9 mouse cellular contexts compared by ENCODE assay signal in genomic region chr14:54913343-54913742, GRCm38 (mm10). TPM values are rescaled to one million over a fixed set of nuclear protein-coding genes. Genes with fewer than 3 reads are reported as not detected.
A peak's percentile ranks its signal among the peaks of the same experiment; 100 is the strongest.
DNase-seq lines count a peak whose midpoint lies in the region; ATAC-seq lines count a peak whose summit lies in the region.
"Had no signal": no experiment of that assay in that cellular context is flagged by ENCODE, and none has a peak within 500 bp of the region (broad histone marks: within the 10 kb centered on the region; RNA-seq: fewer than 3 reads in every experiment).

No protein-coding gene starts in this region.

- no peaks in the 10 kb centered on the region for H3K9me3 ChIP-seq in megakaryocyte, embryonic 14.5 days
- no peaks in the 10 kb centered on the region for H3K9me3 ChIP-seq in limb, embryonic 12.5 days
- H3K9me3 ChIP-seq in stomach, embryonic 14.5 days (ENCODE audit: control insufficient read depth, low read depth, low read length), result no peaks in the 10 kb centered on the region

- H3K4me2 ChIP-seq in limb, embryonic 12.5 days, result peak overlapping the region; percentile 95
- H3K4me2 ChIP-seq in stomach, embryonic 14.5 days (replicated peaks; ENCODE audit: low read depth, low read length), result peak overlapping the region; percentile 98

- H3K36me3 ChIP-seq in megakaryocyte, embryonic 14.5 days (replicated peaks; ENCODE audit: low read length), result no peaks in the 10 kb centered on the region
- H3K36me3 ChIP-seq in limb, embryonic 12.5 days, result peaks cover 66% of the 10 kb centered on the region
- H3K36me3 ChIP-seq in stomach, embryonic 14.5 days (ENCODE audit: control insufficient read depth, insufficient read depth, low read length), result peaks cover 37% of the 10 kb centered on the region; the same call in 1 of the 2 replicates

- H3K4me3 ChIP-seq in megakaryocyte, embryonic 14.5 days (replicated peaks), result peak overlapping the region; percentile 92
- peak overlapping the region; percentile 98 for H3K4me3 ChIP-seq in limb, embryonic 12.5 days (replicated peaks)
- peak overlapping the region; percentile 86 for H3K4me3 ChIP-seq in stomach, embryonic 14.5 days (ENCODE audit: low read depth, low read length)

- intact Hi-C loops in gastrocnemius, postnatal 36 days (cut with DNase I), result no loop called here

- peak overlapping the region; percentile 96 for H3K9ac ChIP-seq in limb, embryonic 12.5 days (replicated peaks)
- peak overlapping the region; percentile 89 for H3K9ac ChIP-seq in stomach, embryonic 14.5 days (replicated peaks; ENCODE audit: low read depth, low read length)

- peak overlapping the region; percentile 90 for H3K27ac ChIP-seq in limb, embryonic 12.5 days
- H3K27ac ChIP-seq in stomach, embryonic 14.5 days (ENCODE audit: low read length), result peak overlapping the region; percentile 82; the same call in 1 of the 2 replicates

- WGBS in limb, embryonic 12.5 days, result 18% methylated on average over 10 of the region's 10 CpGs
- 15% methylated on average over 10 of the region's 10 CpGs for WGBS in stomach, embryonic 14.5 days

- ATAC-seq in megakaryocyte, adult 5-6 weeks (ENCODE audit: poor library complexity, severe bottlenecking), result no peak
- ATAC-seq in limb, embryonic 12.5 days (ENCODE audit: insufficient number of reproducible peaks, insufficient read depth, low FRiP score, low TSS enrichment, low read depth), result no peak
- ATAC-seq in stomach, embryonic 14.5 days (ENCODE audit: insufficient number of reproducible peaks, insufficient read depth, low FRiP score, low read depth), result peak; percentile 4; the same call in 1 of the 2 replicates

- H3K27me3 ChIP-seq in megakaryocyte, embryonic 14.5 days (replicated peaks), result peaks cover 94% of the 10 kb centered on the region
- H3K27me3 ChIP-seq in limb, embryonic 12.5 days, result no peaks in the 10 kb centered on the region
- H3K27me3 ChIP-seq in stomach, embryonic 14.5 days (ENCODE audit: control insufficient read depth, insufficient read depth, low read length), result no peaks in the 10 kb centered on the region

- DNase-seq in cerebellum, adult 9-10 months, result peak; percentile 57
- DNase-seq in cerebellum, adult 11-12 months, result no peak
- no peak for DNase-seq in gastrocnemius, postnatal 36 days
- no peak for DNase-seq in kidney, adult 9 months

- peaks cover 22% of the 10 kb centered on the region for H3K4me1 ChIP-seq in megakaryocyte, embryonic 14.5 days
- peaks cover 21% of the 10 kb centered on the region for H3K4me1 ChIP-seq in limb, embryonic 12.5 days (replicated peaks)
- peaks cover 9% of the 10 kb centered on the region; the same call in 1 of the 2 replicates for H3K4me1 ChIP-seq in stomach, embryonic 14.5 days (ENCODE audit: control insufficient read depth, insufficient read depth, low read length)

RNA-seq across cellular contexts. Expression of gene Slc22a17, which starts 0.4 kb away (rescaled TPM):
- polyA plus RNA-seq in megakaryocyte, embryonic 14.5 days (2012; ENCODE audit: insufficient read depth, low replicate concordance), result 0.93 and 1.1 TPM in 2 replicates
- 0.11 and 0.56 TPM in 2 replicates for total RNA-seq in megakaryocyte, adult 5-6 weeks (2015)
- 0.73 TPM in 1 of 2 replicates, not detected in the other for total RNA-seq in megakaryocyte, adult 5-6 weeks (2017)
- polyA plus RNA-seq in limb, embryonic 12.5 days (2016; fragmentation: Nextera tagmentation; extraction: Ambion mirVana), result 98.2 and 102 TPM in 2 replicates
- 44.9 and 51.3 TPM in 2 replicates for polyA plus RNA-seq in stomach, embryonic 14.5 days (2014; fragmentation: Nextera tagmentation; extraction: Ambion mirVana)
- total RNA-seq in gastrocnemius, postnatal 36 days (2021), result 1 to 10 TPM; 1.6 to 1.7 TPM

RNA-seq across cellular contexts. Expression of gene Efs, which starts 12.6 kb away (rescaled TPM):
- polyA plus RNA-seq in megakaryocyte, embryonic 14.5 days (2012; ENCODE audit: insufficient read depth, low replicate concordance), result not detected in 2 replicates
- not detected in 2 replicates for total RNA-seq in megakaryocyte, adult 5-6 weeks (2015)
- not detected in 2 replicates for total RNA-seq in megakaryocyte, adult 5-6 weeks (2017)
- polyA plus RNA-seq in limb, embryonic 12.5 days (2016; fragmentation: Nextera tagmentation; extraction: Ambion mirVana), result 44.5 and 52.7 TPM in 2 replicates
- polyA plus RNA-seq in stomach, embryonic 14.5 days (2014; fragmentation: Nextera tagmentation; extraction: Ambion mirVana), result 40.1 and 41.0 TPM in 2 replicates
- 1 to 10 TPM; 2.1 to 2.5 TPM for total RNA-seq in gastrocnemius, postnatal 36 days (2021)

RNA-seq across cellular contexts. Expression of gene Il25, which starts 19.2 kb away (rescaled TPM):
- not detected in 2 replicates for polyA plus RNA-seq in megakaryocyte, embryonic 14.5 days (2012; ENCODE audit: insufficient read depth, low replicate concordance)
- not detected in 2 replicates for total RNA-seq in megakaryocyte, adult 5-6 weeks (2015)
- total RNA-seq in megakaryocyte, adult 5-6 weeks (2017), result not detected in 2 replicates
- polyA plus RNA-seq in limb, embryonic 12.5 days (2016; fragmentation: Nextera tagmentation; extraction: Ambion mirVana), result not detected in 2 replicates
- polyA plus RNA-seq in stomach, embryonic 14.5 days (2014; fragmentation: Nextera tagmentation; extraction: Ambion mirVana), result 0.32 TPM in 1 of 2 replicates, not detected in the other
- total RNA-seq in gastrocnemius, postnatal 36 days (2021), result not detected
- total RNA-seq: left cerebral cortex, postnatal 25 days had no signal

RNA-seq across cellular contexts. Expression of gene Pabpn1, which starts 21.0 kb away (rescaled TPM):
- 94.8 and 258 TPM in 2 replicates for polyA plus RNA-seq in megakaryocyte, embryonic 14.5 days (2012; ENCODE audit: insufficient read depth, low replicate concordance)
- 48.9 and 67.2 TPM in 2 replicates for total RNA-seq in megakaryocyte, adult 5-6 weeks (2015)
- total RNA-seq in megakaryocyte, adult 5-6 weeks (2017), result 153 and 165 TPM in 2 replicates
- polyA plus RNA-seq in limb, embryonic 12.5 days (2016; fragmentation: Nextera tagmentation; extraction: Ambion mirVana), result 183 and 200 TPM in 2 replicates
- polyA plus RNA-seq in stomach, embryonic 14.5 days (2014; fragmentation: Nextera tagmentation; extraction: Ambion mirVana), result 136 and 152 TPM in 2 replicates
- 10 to 100 TPM; 51.0 to 53.2 TPM for total RNA-seq in gastrocnemius, postnatal 36 days (2021)

RNA-seq across cellular contexts. Expression of gene Cmtm5, which starts 22.7 kb away (rescaled TPM):
- not detected in 2 replicates for polyA plus RNA-seq in megakaryocyte, embryonic 14.5 days (2012; ENCODE audit: insufficient read depth, low replicate concordance)
- not detected in 2 replicates for total RNA-seq in megakaryocyte, adult 5-6 weeks (2015)
- total RNA-seq in megakaryocyte, adult 5-6 weeks (2017), result not detected in 2 replicates
- 5.5 and 8.4 TPM in 2 replicates for polyA plus RNA-seq in limb, embryonic 12.5 days (2016; fragmentation: Nextera tagmentation; extraction: Ambion mirVana)
- 7.1 and 8.5 TPM in 2 replicates for polyA plus RNA-seq in stomach, embryonic 14.5 days (2014; fragmentation: Nextera tagmentation; extraction: Ambion mirVana)
- under 1 TPM in 1 of 2 experiments, not detected in 1; 0.42 TPM for total RNA-seq in gastrocnemius, postnatal 36 days (2021)

Comparison
In these comparisons a context has a peak if more than half of its experiments do, and no peak if none do; other contexts are left out.
1. RNA of gene Slc22a17, which starts 0.4 kb away (polyA plus RNA-seq): 98.2 to 102 TPM in limb, embryonic 12.5 days and 44.9 to 51.3 TPM in stomach, embryonic 14.5 days; 0.93 to 1.1 TPM in megakaryocyte, embryonic 14.5 days; every median in the first group is over 10 times any median in the second.
2. RNA of gene Efs, which starts 12.6 kb away (polyA plus RNA-seq): 44.5 to 52.7 TPM in limb, embryonic 12.5 days and 40.1 to 41.0 TPM in stomach, embryonic 14.5 days; not detected in megakaryocyte, embryonic 14.5 days; every median in the first group is over 10 times any median in the second.
3. Peak in every context shown above with its lines, with median percentiles within 50 percentile points of each other: H3K4me3 ChIP-seq.